17 mouse cellular contexts compared by ENCODE assay signal in the genomic region with DNA sequence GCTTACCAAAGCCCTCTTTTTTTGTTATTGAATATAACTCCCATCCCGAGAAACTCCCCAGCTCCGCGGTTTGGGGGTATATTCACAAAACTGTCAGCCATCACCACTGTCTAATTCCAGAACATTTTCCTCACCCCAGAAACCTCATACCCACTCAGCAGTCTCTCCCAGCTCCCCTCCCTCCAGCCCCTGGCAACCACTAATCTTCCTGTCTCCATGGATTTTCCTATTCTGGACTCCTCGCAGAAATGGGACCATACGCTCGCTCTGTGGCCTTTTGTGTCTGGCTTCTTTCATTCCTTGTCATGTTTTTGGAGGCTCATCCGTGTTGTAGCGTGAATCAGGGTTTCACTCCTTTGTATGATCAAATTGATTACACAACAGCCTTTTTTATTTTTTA. TPM values are rescaled to one million over a fixed set of nuclear protein-coding genes. Genes with fewer than 3 reads are reported as not detected.
A peak's percentile ranks its signal among the peaks of the same experiment; 100 is the strongest.
DNase-seq lines count a peak whose midpoint lies in the region; ATAC-seq and TF ChIP-seq lines count a peak whose summit lies in the region.
"Had no signal": no experiment of that assay in that cellular context is flagged by ENCODE, and none has a peak within 500 bp of the region (broad histone marks: within the 10 kb centered on the region; RNA-seq: fewer than 3 reads in every experiment).

No protein-coding gene starts in this region.

- peaks cover 69% of the 10 kb centered on the region for H3K27me3 ChIP-seq in lung, embryonic 15.5 days
- peaks cover 46% of the 10 kb centered on the region for H3K27me3 ChIP-seq in hindbrain, embryonic 15.5 days
- peaks cover 30% of the 10 kb centered on the region for H3K27me3 ChIP-seq in stomach, embryonic 15.5 days (replicated peaks)

- no peak overlapping the region for H3K4me2 ChIP-seq in lung, embryonic 15.5 days
- no peak overlapping the region; the same call in 1 of the 2 replicates for H3K4me2 ChIP-seq in hindbrain, embryonic 15.5 days
- H3K4me2 ChIP-seq in stomach, embryonic 15.5 days = peak overlapping the region; percentile 93; the same call in 1 of the 2 replicates

- H3K27ac ChIP-seq in gastrocnemius, adult 2 months = peak overlapping the region; percentile 95
- 0 out of 2 replicates have a peak overlapping the region, but pooled peaks have one; percentile 70 for H3K27ac ChIP-seq in lung, embryonic 15.5 days
- H3K27ac ChIP-seq in hindbrain, embryonic 15.5 days (replicated peaks) = peak overlapping the region; percentile 56; the same call in 1 of the 2 replicates
- H3K27ac ChIP-seq in stomach, embryonic 15.5 days = peak overlapping the region; percentile 62

- ATAC-seq in lung, embryonic 15.5 days (ENCODE audit: borderline replicate concordance, extremely low read depth, low FRiP score, low TSS enrichment) = no peak
- ATAC-seq in hindbrain, embryonic 15.5 days (ENCODE audit: low FRiP score, low read depth) = no peak
- no peak for ATAC-seq in stomach, embryonic 15.5 days (ENCODE audit: insufficient read depth, low FRiP score, low read depth)

- H3K9ac ChIP-seq in lung, embryonic 15.5 days = no peak overlapping the region
- no peak overlapping the region for H3K9ac ChIP-seq in hindbrain, embryonic 15.5 days
- no peak overlapping the region for H3K9ac ChIP-seq in stomach, embryonic 15.5 days

- DNase-seq in gastrocnemius, adult 2 months = no peak
- no peak for DNase-seq in gastrocnemius, adult 18-20 months (ENCODE audit: low spot score)
- no peak for DNase-seq in lung, postnatal 36 days
- DNase-seq in cerebellum, postnatal 36 days = no peak
- DNase-seq in adrenal gland, adult 2 months = no peak
- DNase-seq: cerebellum, adult 18-20 months; embryo, embryonic 11 days; heart, postnatal 36 days; thymus, postnatal 25 days had no signal

- peaks cover 66% of the 10 kb centered on the region for H3K4me1 ChIP-seq in lung, embryonic 15.5 days
- peaks cover 62% of the 10 kb centered on the region for H3K4me1 ChIP-seq in hindbrain, embryonic 15.5 days (replicated peaks)
- H3K4me1 ChIP-seq in stomach, embryonic 15.5 days = peaks cover 71% of the 10 kb centered on the region

- WGBS in lung, embryonic 15.5 days = 73% methylated on average over 8 of the region's 8 CpGs
- 36% methylated on average over 8 of the region's 8 CpGs for WGBS in hindbrain, embryonic 15.5 days
- WGBS in stomach, embryonic 15.5 days = 59% methylated on average over 8 of the region's 8 CpGs

- no peak for TF ChIP-seq CTCF in gastrocnemius, adult 2 months (IDR thresholded peaks at IDR 0.05)

- H3K4me3 ChIP-seq in gastrocnemius, adult 2 months = peak overlapping the region; percentile 92
- H3K4me3 ChIP-seq in lung, embryonic 15.5 days = no peak overlapping the region
- no peak overlapping the region for H3K4me3 ChIP-seq in hindbrain, embryonic 15.5 days
- H3K4me3 ChIP-seq in stomach, embryonic 15.5 days (replicated peaks) = no peak overlapping the region
- H3K4me3 ChIP-seq: heart, adult 2 months had no signal

- H3K9me3 ChIP-seq in lung, embryonic 15.5 days = no peaks in the 10 kb centered on the region
- no peaks in the 10 kb centered on the region for H3K9me3 ChIP-seq in hindbrain, embryonic 15.5 days
- H3K9me3 ChIP-seq in stomach, embryonic 15.5 days = no peaks in the 10 kb centered on the region

- H3K36me3 ChIP-seq in lung, embryonic 15.5 days = no peaks in the 10 kb centered on the region
- no peaks in the 10 kb centered on the region for H3K36me3 ChIP-seq in hindbrain, embryonic 15.5 days
- no peaks in the 10 kb centered on the region for H3K36me3 ChIP-seq in stomach, embryonic 15.5 days

- intact Hi-C loops in gastrocnemius, adult 2 months (cut with DNase I) = loop anchor here (5.0 kb wide), 2 partner anchors 37 to 57 kb away; no protein-coding TSS in a partner anchor

RNA-seq across cellular contexts. Expression of a gene that starts 3.2 kb away (rescaled TPM):
- total RNA-seq in gastrocnemius, adult 2 months (2021) = 1 to 10 TPM; 7.8 to 9.7 TPM
- 1 to 10 TPM; 7.9 to 9.9 TPM for total RNA-seq in gastrocnemius, adult 18-20 months (2021)
- polyA plus RNA-seq in lung, embryonic 15.5 days (2015; fragmentation: Nextera tagmentation; extraction: Ambion mirVana) = 3.0 and 3.1 TPM in 2 replicates
- 3.5 and 4.1 TPM in 2 replicates for polyA plus RNA-seq in hindbrain, embryonic 15.5 days (2015; fragmentation: Nextera tagmentation; extraction: Ambion mirVana)
- 4.9 and 5.3 TPM in 2 replicates for polyA plus RNA-seq in stomach, embryonic 15.5 days (2015; fragmentation: Nextera tagmentation; extraction: Ambion mirVana)
- 1 to 10 TPM in 1 of 2 experiments, under 1 TPM in 1; 0.58 to 2.7 TPM for total RNA-seq in adrenal gland, adult 2 months (2021)
- polyA plus RNA-seq in adrenal gland, adult 2 months (2012; rRNA removed) = 2.4 and 2.6 TPM in 2 replicates
- total RNA-seq: MEL had no signal

RNA-seq across cellular contexts. Expression of a gene that starts 19.4 kb away (rescaled TPM):
- not detected for total RNA-seq in gastrocnemius, adult 2 months (2021)
- total RNA-seq in gastrocnemius, adult 18-20 months (2021) = not detected
- polyA plus RNA-seq in lung, embryonic 15.5 days (2015; fragmentation: Nextera tagmentation; extraction: Ambion mirVana) = 0.08 and 0.14 TPM in 2 replicates
- 0.94 and 1.5 TPM in 2 replicates for polyA plus RNA-seq in hindbrain, embryonic 15.5 days (2015; fragmentation: Nextera tagmentation; extraction: Ambion mirVana)
- polyA plus RNA-seq in stomach, embryonic 15.5 days (2015; fragmentation: Nextera tagmentation; extraction: Ambion mirVana) = 0.15 and 0.23 TPM in 2 replicates
- not detected for total RNA-seq in adrenal gland, adult 2 months (2021)
- not detected in 2 replicates for polyA plus RNA-seq in adrenal gland, adult 2 months (2012; rRNA removed)
- total RNA-seq: heart, adult 2 months; heart, postnatal 36 days; layer of hippocampus, postnatal 10 days; MEL had no signal
- polyA plus RNA-seq: C2C12; heart, adult 2 months; kidney, embryonic 16.5 days had no signal
